Mouse (Mus musculus) common myeloid progenitor, adult 5-6 weeks (primary cell): ENCODE results near the gene Nol3. TPM values are rescaled to one million over a fixed set of nuclear protein-coding genes. Genes with fewer than 3 reads are reported as not detected.
"Not testable (repeated sequence)": the region's sequence is repeated elsewhere in the genome, so short reads cannot be mapped to it uniquely, and the experiment has no call there.

Experiments used
- ATAC-seq: replicated peaks from 2 replicates; pipeline ENCODE4 v1.8.0; 2016; ENCODE audit warnings: low read depth, mild to moderate bottlenecking, moderate TSS enrichment, inconsistent platforms; ENCODE audit not compliant: poor library complexity, severe bottlenecking
- total RNA-seq: library from RNA; stranded (forward); fragments of 200-1000, 187-1606 nt; gene quantifications from 2 replicates; pipeline ENCODE4 v1.2.3, GENCODE M21; 2017

Gene Nol3
- total RNA-seq, 1 experiment from 2014 or later: 0.05 TPM

- ATAC-seq: no peak
Measured at GRCm38 (mm10) chr8:105286907-105287306, 11.0 kb downstream of the Nol3 start.

DNA sequence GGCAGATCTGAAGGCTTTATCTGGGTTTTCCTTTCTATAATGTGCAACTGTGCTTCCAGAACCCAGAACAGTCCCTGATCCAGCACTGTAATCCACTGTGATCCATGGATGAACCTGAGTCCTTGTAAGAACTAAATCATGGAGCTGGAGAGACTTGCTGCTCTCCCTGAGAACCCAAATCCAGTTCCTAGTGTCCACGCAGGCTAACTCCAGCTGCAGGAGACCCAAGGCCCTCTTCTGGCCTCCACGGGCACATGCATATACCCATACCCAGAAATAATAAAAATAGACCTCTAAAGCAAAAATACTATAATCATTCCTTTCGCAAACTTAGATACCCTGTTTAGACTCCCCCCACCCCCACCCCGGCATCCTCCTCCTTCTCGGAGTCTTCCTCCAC, 12.3 kb downstream of the Nol3 start:
- ATAC-seq: no peak

- ATAC-seq: peak; percentile 84
Measured at GRCm38 (mm10) chr8:105288958-105289732, 13.2 kb downstream of the Nol3 start.

DNA sequence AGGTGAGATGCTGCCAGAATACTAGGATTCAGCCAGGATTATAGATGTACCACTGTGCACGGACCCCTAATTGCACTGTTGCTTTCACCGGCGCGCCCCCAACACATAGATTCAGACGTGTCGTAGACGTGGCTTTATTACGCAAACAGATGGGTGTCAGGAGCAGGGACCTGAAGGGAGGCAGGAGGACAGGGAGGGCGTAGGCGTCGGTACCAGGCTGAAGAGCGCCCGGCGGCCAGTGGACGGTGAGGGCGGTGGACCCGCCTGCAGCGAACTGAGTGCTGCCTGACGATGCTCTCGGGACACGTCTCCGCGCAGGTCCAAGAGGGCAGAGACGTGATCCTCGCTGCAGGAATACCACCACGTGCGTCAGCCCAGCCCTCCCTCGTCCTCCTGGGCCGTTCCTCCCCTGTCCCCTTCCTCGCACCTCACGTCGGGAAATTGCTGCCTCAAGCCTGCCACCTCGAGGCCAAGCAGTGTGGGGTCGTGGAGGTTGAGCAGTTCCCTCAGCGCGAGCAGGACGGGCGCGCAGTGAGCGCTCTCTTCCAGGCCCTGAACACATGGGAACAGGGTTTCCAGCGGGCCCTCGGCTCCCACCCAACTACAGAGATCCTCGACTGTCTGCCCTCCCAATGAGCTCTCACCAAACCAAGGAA, 14.0 kb downstream of the Nol3 start, which contains the start of gene 4931428F04Rik:
Gene 4931428F04Rik, minus strand, starts transcription at position 60 of the 656 bp plus-strand sequence.
- ATAC-seq: peak; percentile 13

- ATAC-seq: peak; percentile 45
Measured at GRCm38 (mm10) chr8:105290554-105291314, 14.8 kb downstream of the Nol3 start.

DNA sequence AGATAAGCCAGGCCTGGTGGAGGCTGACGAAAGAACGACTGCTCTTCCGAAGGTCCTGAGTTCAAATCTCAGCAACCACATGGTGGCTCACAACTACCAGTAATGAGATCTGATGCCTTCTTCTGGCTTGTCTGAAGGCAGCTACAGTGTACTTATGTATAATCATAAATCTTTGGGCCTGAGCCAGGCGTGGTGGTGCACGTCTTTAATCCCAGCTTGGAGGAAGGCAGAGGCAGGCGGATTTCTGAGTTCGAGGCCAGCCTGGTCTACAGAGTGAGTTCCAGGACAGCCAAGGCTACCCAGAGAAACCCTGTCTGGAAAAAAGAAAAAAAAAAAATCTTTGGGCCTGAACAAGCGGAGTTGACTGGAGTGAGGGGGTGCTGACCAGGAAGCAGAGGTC, 15.4 kb downstream of the Nol3 start:
- ATAC-seq: not testable (repeated sequence)

DNA sequence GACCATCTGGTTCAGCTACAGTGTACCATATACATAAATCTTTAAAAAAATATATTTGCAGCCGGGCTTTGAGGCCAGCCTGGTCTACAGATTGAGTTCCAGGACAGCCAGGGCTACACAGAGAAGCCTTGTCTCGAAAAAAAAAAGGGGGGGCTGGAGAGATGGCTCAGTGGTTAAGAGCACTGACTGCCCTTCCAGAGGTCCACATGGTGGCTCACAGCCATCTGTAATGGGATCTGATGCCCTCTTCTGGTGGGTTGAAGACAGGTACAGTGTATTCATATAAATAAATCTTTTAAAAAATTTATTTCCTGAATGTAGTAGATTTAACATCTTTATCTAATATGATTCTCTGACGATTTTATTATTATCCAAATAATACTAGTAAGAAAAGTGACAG, 15.9 kb downstream of the Nol3 start:
- ATAC-seq: not testable (repeated sequence)

GRCm38 (mm10) chr8:105292471-105292870, 16.5 kb downstream of the Nol3 start:
- ATAC-seq: no peak

- ATAC-seq: no peak
Measured at GRCm38 (mm10) chr8:105293405-105293804, 17.5 kb downstream of the Nol3 start.

DNA sequence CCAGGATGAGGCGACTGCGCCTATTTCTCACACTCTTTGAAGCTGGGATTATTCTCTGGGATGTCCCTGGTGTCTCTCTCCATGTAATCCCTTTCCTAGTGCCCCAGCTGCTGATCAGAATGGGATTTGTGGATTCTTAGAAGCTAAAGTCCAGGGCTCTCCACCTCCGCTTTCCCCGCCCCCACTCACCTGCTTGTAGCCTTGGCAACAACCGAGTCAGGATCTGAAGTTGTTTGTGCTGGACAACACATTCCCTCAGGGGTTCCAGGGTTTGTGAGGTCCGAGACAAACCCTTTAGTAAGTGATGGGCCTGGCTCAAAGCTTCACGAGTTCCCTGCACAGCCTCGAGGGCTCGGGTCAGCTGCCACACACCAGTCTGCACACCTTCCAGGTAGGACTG, 18.8 kb downstream of the Nol3 start:
- ATAC-seq: no peak

- ATAC-seq: no peak
Measured at GRCm38 (mm10) chr8:105295256-105295655, 19.3 kb downstream of the Nol3 start.

DNA sequence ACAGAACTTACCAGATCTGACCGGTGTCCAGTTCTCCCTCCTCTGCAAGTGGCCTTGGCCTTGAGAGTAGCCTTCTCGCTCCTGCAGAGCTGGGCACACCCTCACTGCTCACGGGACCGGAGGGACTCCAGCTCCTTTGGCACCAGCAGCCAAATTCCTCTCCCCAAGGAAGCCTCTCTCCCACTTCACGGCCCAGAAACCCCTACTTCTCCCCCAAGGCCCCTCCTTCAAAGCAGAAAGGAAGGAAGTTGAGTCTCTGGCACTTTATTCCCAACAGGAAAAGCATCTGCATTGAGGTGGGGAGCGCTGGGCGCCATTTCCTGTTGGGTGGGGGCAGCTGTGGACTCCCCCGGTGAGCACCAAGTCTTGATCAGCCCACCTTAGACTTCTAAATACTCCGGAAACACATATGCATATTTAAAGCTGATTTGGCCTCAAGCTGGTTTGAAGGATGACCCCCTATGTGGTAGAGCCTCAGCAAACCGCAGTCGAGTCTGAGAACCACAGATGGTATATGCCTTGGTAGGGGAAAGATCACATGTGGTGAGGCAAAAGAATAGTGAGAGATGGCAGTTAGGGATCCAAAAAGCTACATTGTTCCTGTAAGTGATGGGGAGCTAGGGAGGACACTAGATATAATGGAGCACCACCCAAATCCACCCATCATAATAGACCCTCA, 20.1 kb downstream of the Nol3 start, which contains the start of gene Exoc3l:
Gene Exoc3l, minus strand, starts transcription at position 207 of the 679 bp plus-strand sequence.
- ATAC-seq: peak; percentile 39

DNA sequence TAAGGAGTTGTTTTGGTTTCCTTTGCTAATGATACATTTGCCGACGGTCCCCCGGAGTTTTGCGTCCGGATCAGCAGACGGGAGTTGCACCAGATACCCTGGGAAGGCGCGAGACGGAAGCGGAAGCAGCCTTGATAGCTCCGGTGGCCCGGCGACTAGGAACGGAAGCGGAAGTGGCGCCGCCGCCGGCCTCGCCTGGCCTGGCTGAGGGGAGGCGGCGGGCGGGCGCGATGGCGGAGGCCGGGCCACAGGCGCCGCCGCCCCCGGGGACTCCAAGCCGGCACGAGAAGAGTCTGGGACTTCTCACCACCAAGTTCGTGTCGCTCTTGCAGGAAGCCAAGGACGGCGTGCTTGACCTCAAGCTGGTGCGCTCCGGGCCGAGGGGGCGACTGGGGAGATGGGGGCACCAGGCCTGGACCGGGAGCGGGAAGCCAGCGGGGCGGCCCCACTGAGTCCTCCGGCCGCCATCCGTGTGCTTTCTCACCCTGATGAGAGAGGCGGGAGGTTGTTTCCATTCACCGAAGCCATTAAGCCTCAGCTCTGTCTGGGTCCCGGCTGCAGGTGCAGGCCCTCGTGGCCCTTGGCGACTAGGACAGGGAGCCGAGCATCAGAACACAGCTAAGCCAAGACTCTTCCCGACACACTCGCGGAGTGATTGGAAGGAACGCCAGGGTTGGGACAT, 21.7 kb downstream of the Nol3 start, which contains the start of gene E2f4:
Gene E2f4, plus strand, starts transcription at position 153 of the 682 bp plus-strand sequence.
- peak; percentile 84 for ATAC-seq

DNA sequence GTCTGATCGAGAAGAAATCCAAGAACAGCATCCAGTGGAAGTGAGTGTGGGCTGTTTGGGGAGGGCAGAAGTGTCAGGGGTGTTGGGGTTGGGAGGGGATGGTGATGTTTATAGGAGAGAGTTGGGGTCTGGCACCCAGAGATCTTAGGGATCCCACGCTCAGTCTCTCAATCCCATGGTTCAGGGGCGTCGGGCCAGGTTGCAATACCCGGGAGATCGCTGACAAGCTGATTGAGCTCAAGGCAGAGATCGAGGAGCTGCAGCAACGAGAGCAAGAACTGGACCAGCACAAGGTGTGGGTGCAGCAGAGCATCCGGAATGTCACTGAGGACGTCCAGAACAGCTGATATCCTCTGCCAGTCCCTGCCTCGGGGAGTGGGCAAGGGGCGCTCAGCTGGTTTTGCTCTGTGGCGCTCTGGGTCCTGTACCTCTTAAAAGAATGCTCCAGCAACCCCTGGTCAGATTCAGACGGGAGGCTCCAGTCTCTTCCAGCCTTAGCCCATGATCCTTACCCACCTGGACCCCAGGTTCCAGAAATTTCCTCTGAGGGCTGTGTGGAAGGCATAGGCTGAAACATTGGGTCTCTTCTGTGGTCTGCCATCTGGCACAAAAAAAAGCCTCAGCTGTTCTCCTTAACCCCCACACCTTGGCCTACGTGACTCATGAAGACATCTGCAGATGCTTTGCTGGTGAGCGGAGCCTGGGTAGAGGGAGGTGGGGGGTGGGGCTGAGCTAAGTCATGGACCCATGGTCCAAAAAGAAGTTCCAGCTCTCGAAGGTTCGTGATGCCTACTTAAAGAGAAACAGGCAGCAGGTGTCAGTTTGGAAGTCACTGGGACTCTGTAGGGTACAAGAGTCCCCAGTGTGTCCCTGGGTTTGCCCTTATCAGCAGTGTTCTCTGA, 22.7 kb downstream of the Nol3 start:
- no peak for ATAC-seq

- no peak; the same call in 1 of the 2 replicates for ATAC-seq
Measured at GRCm38 (mm10) chr8:105299962-105300361, 24.0 kb downstream of the Nol3 start.

DNA sequence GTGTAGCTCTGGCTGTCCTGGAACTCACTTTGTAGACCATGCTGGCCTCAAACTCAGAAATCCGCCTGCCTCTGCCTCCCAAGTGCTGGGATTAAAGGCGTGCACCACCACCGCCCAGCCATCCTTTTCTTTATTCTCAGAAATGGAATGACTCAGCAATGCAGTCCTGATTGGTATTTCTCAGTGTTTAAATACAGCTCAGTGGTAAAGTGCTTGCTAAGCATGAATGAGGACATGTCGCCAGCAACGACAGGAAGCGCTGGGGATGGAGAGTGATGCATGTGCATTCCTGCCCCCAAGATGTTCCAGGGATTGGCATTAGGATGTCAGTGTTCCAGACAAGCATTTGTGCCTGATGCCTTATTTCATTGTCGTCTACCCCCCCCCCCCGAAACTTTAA, 27.5 kb downstream of the Nol3 start:
- no peak for ATAC-seq

- no peak for ATAC-seq
Measured at GRCm38 (mm10) chr8:105303874-105304273, 27.9 kb downstream of the Nol3 start.
